Mouse (Mus musculus): Measurements from ENCODE around the gene Wnt5b.

DNA sequence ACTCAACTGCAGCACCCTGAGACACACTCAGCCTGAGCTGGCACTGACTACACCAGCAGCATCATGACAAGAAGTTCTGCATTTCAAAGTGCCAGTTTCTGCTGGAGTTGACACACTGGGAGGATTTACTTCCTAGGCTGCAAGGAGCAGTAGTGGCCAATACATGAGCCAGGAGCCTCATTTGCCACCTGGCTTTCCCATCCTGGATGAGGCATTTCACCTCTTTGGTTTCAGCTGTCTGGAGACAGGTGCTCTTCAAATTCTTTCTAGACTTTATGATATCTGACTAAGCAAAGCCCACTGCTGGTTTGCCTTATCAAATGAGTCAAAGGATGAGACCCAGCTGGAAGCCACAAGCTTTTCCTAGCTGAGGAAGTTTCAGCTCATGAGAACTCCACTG, 43.3 kb upstream of the Wnt5b start:
- TF ChIP-seq FLI1 (IDR thresholded peaks at IDR 0.05; ENCODE audit: low read length) (no peak), GATA1 (IDR thresholded peaks at IDR 0.05; ENCODE audit: borderline replicate concordance, low read length) (no peak)
